Mouse (Mus musculus) G1E (cell line): Measurements from ENCODE around the gene Ccnd1. TPM values are rescaled to one million over a fixed set of nuclear protein-coding genes. Genes with fewer than 3 reads are reported as not detected.

Experiments used
- ATAC-seq: 2 replicates; pipeline ENCODE4 v1.8.0; 2016; ENCODE audit warnings: mild to moderate bottlenecking; ENCODE audit not compliant: insufficient number of reproducible peaks, poor library complexity, low FRiP score, severe bottlenecking; ENCODE audit errors: extremely low read depth
- DNase-seq: peaks from one replicate; pipeline ENCODE4 v3.0.0; 2012; ENCODE audit warnings: low spot score
- H3K27me3 ChIP-seq: 2 replicates; pipeline ENCODE4 v1.6.1; 2012; ENCODE audit warnings: mild to moderate bottlenecking, low read length, inconsistent platforms; ENCODE audit not compliant: insufficient read depth
- H3K36me3 ChIP-seq: replicated peaks from 2 replicates; pipeline ENCODE3; 2012; ENCODE audit warnings: mild to moderate bottlenecking, inconsistent platforms
- H3K4me1 ChIP-seq: 2 replicates; pipeline ENCODE4 v1.6.1; 2012; ENCODE audit warnings: low read depth, low read length, inconsistent platforms, mixed read lengths; ENCODE audit not compliant: insufficient read depth
- H3K4me3 ChIP-seq: 2 replicates; pipeline ENCODE4 v1.5.1; 2012; ENCODE audit warnings: low read depth, mild to moderate bottlenecking, inconsistent platforms, low read length, moderate library complexity, mixed read lengths
- H3K9me3 ChIP-seq: replicated peaks from 2 replicates; pipeline ENCODE4 v1.6.1; 2012; ENCODE audit warnings: inconsistent platforms
- CTCF ChIP-seq: IDR thresholded peaks from 2 replicates; pipeline ENCODE4 v1.5.1; 2012; ENCODE audit warnings: low read depth, low read length, inconsistent platforms, mixed read lengths
- GATA1 ChIP-seq: IDR thresholded peaks from 2 replicates; pipeline ENCODE4 v1.6.1; 2012; ENCODE audit warnings: borderline replicate concordance, low read length, inconsistent platforms, mixed read lengths
- GATA2 ChIP-seq: IDR thresholded peaks from 2 replicates; pipeline ENCODE4 v1.6.1; 2012; ENCODE audit warnings: low read depth, low read length, inconsistent platforms, borderline replicate concordance
- POLR2AphosphoS5 ChIP-seq: IDR thresholded peaks from 2 replicates; pipeline ENCODE4 v1.6.1; 2012; ENCODE audit warnings: low read depth, low read length, inconsistent platforms; ENCODE audit not compliant: insufficient replicate concordance
- TAL1 ChIP-seq: conservative IDR thresholded peaks from 2 replicates; pipeline ENCODE4 v1.6.1; 2012; ENCODE audit warnings: low read depth, low read length, inconsistent platforms, mixed read lengths
- polyA plus RNA-seq: library from polyadenylated mRNA; stranded (reverse); fragments of >175 nt; gene quantifications from 2 replicates; pipeline ENCODE4 v1.2.3, GENCODE M21; 2012
- total RNA-seq, 2 experiments: library from RNA; stranded (forward) in 1 of 2; stranded (reverse) in 1 of 2; fragments of 200-1000 nt in 1 of 2; fragments of >200 nt in 1 of 2; fragmentation: Nextera tagmentation in 1 of 2; gene quantifications; 2 replicates each; pipeline ENCODE4 v1.2.3; 2014 to 2017

Ccnd1 gene
- total and polyA plus RNA-seq, 3 experiments = 0.22 TPM; not detected in 2

GRCm38 (mm10) chr7:144977121-144977520 lies 37.4 kb upstream of the Ccnd1 start:
- Histone ChIP-seq H3K36me3 (no peaks in the 10 kb centered on the region), H3K4me1 (no peaks in the 10 kb centered on the region), H3K4me3 (no peak overlapping the region), H3K9me3 (no peaks in the 10 kb centered on the region), H3K27me3 (peaks cover 11% of the 10 kb centered on the region)
- DNase-seq = no peak
- TF ChIP-seq CTCF (no peak), TAL1 (no peak), GATA1 (no peak), POLR2AphosphoS5 (no peak), GATA2 (no peak)
- no peak for ATAC-seq

GRCm38 (mm10) chr7:144973461-144973860 lies 33.7 kb upstream of the Ccnd1 start:
- Histone ChIP-seq H3K4me3 (no peak overlapping the region), H3K27me3 (peaks cover 6% of the 10 kb centered on the region), H3K36me3 (no peaks in the 10 kb centered on the region), H3K4me1 (no peaks in the 10 kb centered on the region), H3K9me3 (no peaks in the 10 kb centered on the region)
- ATAC-seq = no peak
- DNase-seq = no peak
- TF ChIP-seq GATA1 (no peak), TAL1 (no peak), POLR2AphosphoS5 (no peak), GATA2 (no peak), CTCF (no peak)

- Histone ChIP-seq H3K36me3 (no peaks in the 10 kb centered on the region), H3K4me1 (no peaks in the 10 kb centered on the region), H3K4me3 (no peak overlapping the region), H3K27me3 (peaks cover 6% of the 10 kb centered on the region), H3K9me3 (no peaks in the 10 kb centered on the region)
- ATAC-seq (no peak), DNase-seq (no peak)
- TF ChIP-seq POLR2AphosphoS5 = no peak
- TF ChIP-seq TAL1 = no peak
Observed at GRCm38 (mm10) chr7:144971769-144972168, 32.0 kb upstream of the Ccnd1 start.

GRCm38 (mm10) chr7:144970997-144971768 lies 31.5 kb upstream of the Ccnd1 start:
- Histone ChIP-seq H3K36me3 (no peaks in the 10 kb centered on the region), H3K27me3 (peaks cover 6% of the 10 kb centered on the region), H3K4me1 (no peaks in the 10 kb centered on the region), H3K9me3 (no peaks in the 10 kb centered on the region), H3K4me3 (no peak overlapping the region)
- no peak for ATAC-seq
- no peak for DNase-seq
- TF ChIP-seq TAL1 (no peak), CTCF (no peak), GATA1 (no peak), GATA2 (no peak), POLR2AphosphoS5 (no peak)

- Histone ChIP-seq H3K9me3 (no peaks in the 10 kb centered on the region), H3K4me3 (no peak overlapping the region), H3K36me3 (no peaks in the 10 kb centered on the region), H3K27me3 (peaks cover 12% of the 10 kb centered on the region; the same call in 1 of the 2 replicates), H3K4me1 (no peaks in the 10 kb centered on the region)
- TF ChIP-seq GATA2 = no peak
- TF ChIP-seq CTCF = no peak
- no peak for TF ChIP-seq GATA1
- TF ChIP-seq POLR2AphosphoS5 = no peak
- TF ChIP-seq TAL1 = no peak
- ATAC-seq (no peak), DNase-seq (no peak)
Observed at GRCm38 (mm10) chr7:144965893-144966292, 26.2 kb upstream of the Ccnd1 start.

GRCm38 (mm10) chr7:144964316-144964715 lies 24.6 kb upstream of the Ccnd1 start:
- ATAC-seq (no peak), DNase-seq (no peak)
- H3K4me3 ChIP-seq = no peak overlapping the region
- peaks cover 12% of the 10 kb centered on the region; the same call in 1 of the 2 replicates for H3K27me3 ChIP-seq
- H3K4me1 ChIP-seq = no peaks in the 10 kb centered on the region
- H3K9me3 ChIP-seq = no peaks in the 10 kb centered on the region
- H3K36me3 ChIP-seq = no peaks in the 10 kb centered on the region
- TF ChIP-seq POLR2AphosphoS5 = no peak
- no peak for TF ChIP-seq GATA2
- no peak for TF ChIP-seq CTCF
- no peak for TF ChIP-seq TAL1
- TF ChIP-seq GATA1 = no peak

GRCm38 (mm10) chr7:144963911-144964310 lies 24.2 kb upstream of the Ccnd1 start:
- no peaks in the 10 kb centered on the region for H3K9me3 ChIP-seq
- H3K36me3 ChIP-seq = no peaks in the 10 kb centered on the region
- ATAC-seq (no peak), DNase-seq (no peak)
- TF ChIP-seq POLR2AphosphoS5 (no peak), GATA2 (no peak), TAL1 (no peak)
- no peaks in the 10 kb centered on the region for H3K4me1 ChIP-seq
- H3K4me3 ChIP-seq = no peak overlapping the region
- peaks cover 12% of the 10 kb centered on the region; the same call in 1 of the 2 replicates for H3K27me3 ChIP-seq
